Mouse (Mus musculus): ENCODE data around the gene Lamtor2.

The Lamtor2 gene

GRCm38 (mm10) chr3:88541622-88542401 lies 11.1 kb downstream of the Lamtor2 start:
- no peak for DNase-seq (ENCODE audit: low spot score)

- no peak for DNase-seq (ENCODE audit: low spot score)
Measured at GRCm38 (mm10) chr3:88540085-88540484, 12.8 kb downstream of the Lamtor2 start.

GRCm38 (mm10) chr3:88539397-88539796 lies 13.5 kb downstream of the Lamtor2 start:
- no peak for DNase-seq (ENCODE audit: low spot score)

- peak; percentile 37 for DNase-seq (ENCODE audit: low spot score)
Measured at GRCm38 (mm10) chr3:88538271-88539145, 14.4 kb downstream of the Lamtor2 start.

GRCm38 (mm10) chr3:88537146-88537545 lies 15.7 kb downstream of the Lamtor2 start:
- no peak for DNase-seq (ENCODE audit: low spot score)

GRCm38 (mm10) chr3:88536103-88536930 lies 16.6 kb downstream of the Lamtor2 start:
- peak; percentile 77 for DNase-seq (ENCODE audit: low spot score)

- DNase-seq (ENCODE audit: low spot score), result no peak
Measured at GRCm38 (mm10) chr3:88535527-88535926, 17.3 kb downstream of the Lamtor2 start.

- no peak for DNase-seq (ENCODE audit: low spot score)
Measured at GRCm38 (mm10) chr3:88535005-88535404, 17.9 kb downstream of the Lamtor2 start.

GRCm38 (mm10) chr3:88533706-88534105 lies 19.2 kb downstream of the Lamtor2 start:
- DNase-seq (ENCODE audit: low spot score), result no peak

- peak; percentile 71 for DNase-seq (ENCODE audit: low spot score)
Measured at GRCm38 (mm10) chr3:88532689-88533511, 20.0 kb downstream of the Lamtor2 start.

GRCm38 (mm10) chr3:88532299-88532674 lies 20.6 kb downstream of the Lamtor2 start, which contains the start of gene Mex3a:
Mex3a (plus strand) TSS chr3:88532395.
- DNase-seq (ENCODE audit: low spot score), result no peak

GRCm38 (mm10) chr3:88531348-88532298 lies 21.3 kb downstream of the Lamtor2 start:
- peak; percentile 94 for DNase-seq (ENCODE audit: low spot score)

- no peak for DNase-seq (ENCODE audit: low spot score)
Measured at GRCm38 (mm10) chr3:88530082-88530864, 22.6 kb downstream of the Lamtor2 start.

GRCm38 (mm10) chr3:88529204-88530000 lies 23.5 kb downstream of the Lamtor2 start:
- no peak for DNase-seq (ENCODE audit: low spot score)

GRCm38 (mm10) chr3:88528646-88529045 lies 24.2 kb downstream of the Lamtor2 start:
- no peak for DNase-seq (ENCODE audit: low spot score)

GRCm38 (mm10) chr3:88527565-88527964 lies 25.3 kb downstream of the Lamtor2 start:
- peak; percentile 63 for DNase-seq (ENCODE audit: low spot score)

- peak; percentile 92 for DNase-seq (ENCODE audit: low spot score)
Measured at GRCm38 (mm10) chr3:88526157-88527131, 26.4 kb downstream of the Lamtor2 start.

Data from testis, postnatal 10 days (tissue).